Mouse (Mus musculus): ENCODE results near the gene Acta2. TPM values are rescaled to one million over a fixed set of nuclear protein-coding genes. Genes with fewer than 3 reads are reported as not detected.
"Not testable (repeated sequence)": the region's sequence is repeated elsewhere in the genome, so short reads cannot be mapped to it uniquely, and the experiment has no call there.

Acta2 gene
- total RNA-seq, 2 experiments from 2014 or later: 53.5 to 73.3 TPM

- DNase-seq (ENCODE audit: low spot score in 2 of 2): no peak
These were observed 23.8 kb downstream of the Acta2 start for GRCm38 (mm10) chr19:34231596-34231995.

DNA sequence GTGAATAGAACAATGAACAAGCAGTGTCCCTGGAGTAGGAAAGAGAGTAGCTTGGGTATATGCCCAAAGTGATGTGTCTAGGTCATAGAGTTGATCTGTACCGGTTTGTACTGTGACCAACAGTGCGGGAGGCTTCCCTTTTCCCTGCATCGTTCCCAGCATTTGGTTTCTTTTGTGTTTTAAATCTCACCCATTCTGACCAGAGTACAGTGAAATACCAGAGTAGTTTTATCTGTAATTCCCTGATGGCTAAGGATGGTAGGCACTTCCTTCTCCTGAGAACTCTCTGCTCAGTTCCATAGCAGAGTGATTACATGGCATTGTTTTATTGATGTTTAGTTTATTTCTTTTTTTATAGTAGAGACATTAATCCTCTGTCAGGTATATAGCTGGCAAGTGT lies 32.6 kb downstream of the Acta2 start:
- DNase-seq (ENCODE audit: low spot score in 2 of 2): no peak

- DNase-seq (ENCODE audit: low spot score in 2 of 2): no peak
These were observed 34.5 kb downstream of the Acta2 start for GRCm38 (mm10) chr19:34220732-34221380.

GRCm38 (mm10) chr19:34219260-34219968 lies 36.0 kb downstream of the Acta2 start:
- no peak for DNase-seq (ENCODE audit: low spot score in 2 of 2)

GRCm38 (mm10) chr19:34217761-34218160 lies 37.6 kb downstream of the Acta2 start:
- no peak for DNase-seq (ENCODE audit: low spot score in 2 of 2)

DNA sequence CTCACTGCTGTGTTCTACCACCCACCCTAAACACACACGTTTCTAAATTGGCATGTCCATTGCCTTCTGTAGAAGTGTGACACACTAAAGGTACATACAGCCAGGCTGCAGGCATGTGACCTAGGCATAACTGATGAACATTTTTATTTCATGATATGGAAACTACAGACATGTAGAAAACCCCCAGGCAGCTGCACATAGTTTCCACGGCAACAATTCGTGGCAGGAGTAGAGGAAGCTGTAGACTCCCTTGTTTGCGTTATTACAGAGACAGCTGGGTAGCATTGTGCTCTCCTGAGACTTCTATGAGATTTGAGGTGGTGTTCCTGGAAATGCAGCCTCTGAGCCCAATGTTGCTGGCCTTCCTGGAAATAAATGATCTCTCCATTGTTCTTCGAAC lies 38.4 kb downstream of the Acta2 start:
- DNase-seq (ENCODE audit: low spot score in 2 of 2): no peak

- DNase-seq (ENCODE audit: low spot score in 2 of 2): no peak
These were observed 41.3 kb downstream of the Acta2 start for GRCm38 (mm10) chr19:34214136-34214535.

GRCm38 (mm10) chr19:34213251-34213645 lies 42.1 kb downstream of the Acta2 start:
- no peak for DNase-seq (ENCODE audit: low spot score in 2 of 2)

DNA sequence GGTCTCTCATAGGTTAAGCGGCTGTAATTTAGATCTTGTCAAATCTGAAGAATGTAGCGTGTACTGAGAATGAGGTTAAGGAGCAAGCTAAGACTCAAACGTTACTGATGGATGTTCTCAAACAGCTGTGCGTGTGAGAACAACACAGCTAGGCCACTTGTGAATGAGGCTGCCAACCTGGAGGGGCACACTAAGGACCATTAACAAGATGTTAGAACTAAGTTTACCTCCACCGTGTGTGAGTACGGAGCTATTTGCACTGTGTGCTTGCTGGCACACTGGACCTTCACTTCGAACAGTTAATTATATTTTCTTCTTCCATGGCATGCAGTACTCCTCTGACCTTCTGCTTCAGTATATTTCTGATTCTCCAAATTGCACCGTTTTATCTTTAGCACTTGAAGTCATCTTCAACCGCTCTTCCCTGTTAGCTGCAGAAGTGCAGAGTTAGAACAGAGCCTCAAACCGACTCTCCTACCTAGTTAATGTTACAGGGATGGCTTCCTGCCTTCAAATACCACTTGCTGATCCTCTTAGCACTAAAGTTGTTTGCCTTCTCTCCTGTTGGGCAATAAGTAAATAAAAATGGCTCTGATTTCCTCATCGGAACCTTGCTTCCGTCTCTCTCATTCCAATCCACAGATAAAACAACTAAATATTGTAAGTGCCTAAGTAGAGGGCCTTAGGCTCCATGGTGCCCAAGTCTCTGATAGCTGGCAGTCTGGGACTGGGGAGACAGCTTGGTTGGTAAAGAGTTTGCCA lies 42.7 kb downstream of the Acta2 start:
- no peak for DNase-seq (ENCODE audit: low spot score in 2 of 2)

DNA sequence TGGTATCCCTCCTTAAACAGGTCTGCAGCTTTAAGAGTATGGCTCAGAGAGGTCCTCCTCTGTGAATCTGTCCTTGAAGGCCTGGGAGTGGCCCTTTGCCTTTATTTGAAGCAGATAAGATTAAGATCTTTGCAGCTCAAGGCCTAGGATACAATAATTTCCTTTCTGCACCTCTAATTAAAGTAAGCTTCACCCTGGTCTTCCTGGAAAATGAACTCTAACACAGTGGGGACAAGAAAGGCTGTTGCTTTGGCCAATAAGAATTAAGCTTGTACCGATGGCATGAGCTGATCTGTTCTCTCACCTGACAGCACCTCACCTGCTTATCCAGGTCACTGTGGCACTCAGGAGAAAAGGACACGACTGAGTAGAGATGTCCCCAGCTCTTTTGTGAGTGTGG lies 44.5 kb downstream of the Acta2 start:
- no peak for DNase-seq (ENCODE audit: low spot score in 2 of 2)

- DNase-seq (ENCODE audit: low spot score in 2 of 2): no peak
These were observed 45.3 kb downstream of the Acta2 start for GRCm38 (mm10) chr19:34209930-34210581.

DNA sequence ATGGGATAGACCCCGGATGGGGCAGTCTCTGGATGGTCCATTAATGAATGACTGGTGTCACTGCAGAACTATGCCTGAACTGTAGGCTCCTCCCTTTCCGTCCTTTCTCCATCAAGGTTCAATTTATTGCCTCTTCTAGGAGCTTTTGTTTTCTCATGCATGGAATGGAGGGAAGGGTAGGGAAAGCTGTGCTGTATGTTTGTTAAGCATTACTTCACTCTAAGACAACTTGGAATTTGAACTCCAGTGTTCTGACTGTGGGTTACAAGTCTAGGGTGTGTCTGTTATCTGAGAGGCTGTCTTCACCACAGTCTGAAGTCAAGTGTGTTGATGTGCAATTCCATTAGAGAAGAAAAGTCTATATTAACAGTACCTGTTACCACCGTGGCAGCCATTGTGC lies 46.4 kb downstream of the Acta2 start:
- no peak for DNase-seq (ENCODE audit: low spot score in 2 of 2)

GRCm38 (mm10) chr19:34206760-34207440 lies 48.5 kb downstream of the Acta2 start:
- DNase-seq (ENCODE audit: low spot score in 2 of 2): no peak

- not testable (repeated sequence) for DNase-seq (ENCODE audit: low spot score in 2 of 2)
These were observed 49.3 kb downstream of the Acta2 start for GRCm38 (mm10) chr19:34206128-34206527.

GRCm38 (mm10) chr19:34202668-34203067 lies 52.7 kb downstream of the Acta2 start:
- DNase-seq (ENCODE audit: low spot score in 2 of 2): no peak

GRCm38 (mm10) chr19:34199488-34199887 lies 55.9 kb downstream of the Acta2 start:
- no peak for DNase-seq (ENCODE audit: low spot score in 2 of 2)

- DNase-seq (ENCODE audit: low spot score in 2 of 2): no peak
These were observed 56.5 kb downstream of the Acta2 start for GRCm38 (mm10) chr19:34198901-34199300.

- no peak for DNase-seq (ENCODE audit: low spot score in 2 of 2)
These were observed 57.3 kb downstream of the Acta2 start for GRCm38 (mm10) chr19:34198066-34198465.

DNA sequence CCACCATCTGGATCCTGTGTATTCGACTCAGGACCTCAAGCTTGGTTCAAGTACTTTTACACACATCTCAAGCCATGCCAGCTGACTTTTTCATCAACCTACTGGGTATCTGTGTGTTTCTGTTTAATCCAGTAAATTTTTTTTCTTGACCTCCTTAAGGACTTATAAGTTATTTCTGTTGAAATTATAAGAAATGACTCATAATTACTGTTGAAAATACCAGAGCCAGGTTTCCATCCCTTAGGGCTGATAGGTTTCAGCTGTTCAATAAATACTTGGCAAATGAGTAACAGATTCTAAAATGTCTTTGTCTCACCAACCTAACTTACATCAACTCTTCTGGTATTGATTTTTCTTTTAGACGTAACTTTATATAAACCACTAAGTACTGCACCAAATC lies 60.4 kb downstream of the Acta2 start:
- no peak for DNase-seq (ENCODE audit: low spot score in 2 of 2)

GRCm38 (mm10) chr19:34194132-34194745 lies 61.2 kb downstream of the Acta2 start:
- DNase-seq (ENCODE audit: low spot score in 2 of 2): no peak

GRCm38 (mm10) chr19:34193683-34194082 lies 61.7 kb downstream of the Acta2 start:
- no peak for DNase-seq (ENCODE audit: low spot score in 2 of 2)

Data from adrenal gland, postnatal 4 days (tissue).